Mouse (Mus musculus): ENCODE results near the gene Gm17783. TPM values are rescaled to one million over a fixed set of nuclear protein-coding genes. Genes with fewer than 3 reads are reported as not detected.
"Not testable (repeated sequence)": the region's sequence is repeated elsewhere in the genome, so short reads cannot be mapped to it uniquely, and the experiment has no call there.

Gene Gm17783
- not detected in 2 replicates for polyA plus RNA-seq (2016; fragmentation: Nextera tagmentation; extraction: Ambion mirVana)

DNA sequence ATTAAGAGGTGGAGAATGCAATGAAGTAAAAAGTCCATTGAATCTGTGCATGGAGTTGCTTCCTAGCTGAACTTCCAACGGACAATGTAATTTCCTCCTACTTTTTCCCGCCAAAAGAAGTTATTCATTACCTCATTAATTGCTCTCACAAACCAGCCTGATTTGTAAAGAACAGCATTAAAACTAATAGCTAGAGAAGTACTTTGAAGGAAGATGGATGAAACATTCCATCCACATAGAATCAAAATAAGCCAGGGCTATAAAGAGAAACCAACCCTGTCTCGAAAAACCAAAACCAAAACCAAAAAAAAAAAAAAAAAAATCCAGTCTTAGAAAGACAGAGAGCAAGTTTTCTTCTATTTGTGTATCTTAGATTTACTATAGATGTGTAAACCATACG, at the start of gene Gm17783:
Gene Gm17783, minus strand, starts transcription at position 101 of the 400 bp plus-strand sequence.
- Histone ChIP-seq H3K27ac (no peak within 1 kb of the TSS), H3K9ac (no peak within 1 kb of the TSS), H3K27me3 (no peaks in the 10 kb centered on the region), H3K4me1 (no peaks in the 10 kb centered on the region), H3K36me3 (no peaks in the 10 kb centered on the region), H3K4me3 (no peak within 1 kb of the TSS), H3K4me2 (replicated peaks) (no peak within 1 kb of the TSS), H3K9me3 (no peaks in the 10 kb centered on the region)
- 85% methylated on average over 4 of the region's 4 CpGs for WGBS
- no peak for ATAC-seq (ENCODE audit: insufficient number of reproducible peaks, insufficient read depth, low FRiP score, low TSS enrichment)

DNA sequence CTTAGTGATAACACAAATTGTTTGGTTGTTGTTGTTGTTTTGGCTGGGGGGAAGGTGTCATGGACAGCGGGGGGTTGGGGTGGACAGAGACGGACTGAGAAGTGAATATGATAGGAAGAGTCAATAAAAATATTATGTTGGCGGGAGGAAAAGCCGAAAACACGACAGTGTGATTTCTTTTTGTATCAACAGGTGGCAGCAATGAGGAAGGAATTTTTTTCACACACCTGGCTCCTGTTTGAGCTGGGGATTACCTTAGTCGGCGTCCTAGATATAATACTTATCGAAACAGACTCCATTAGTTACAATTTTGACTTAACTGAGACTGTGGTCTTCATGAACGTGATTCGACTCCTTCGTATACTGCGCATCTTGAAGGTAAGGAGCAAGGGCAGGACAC, 48.0 kb upstream of the Gm17783 start:
- no peak overlapping the region for H3K9ac ChIP-seq
- WGBS: 61% methylated on average over 12 of the region's 12 CpGs

DNA sequence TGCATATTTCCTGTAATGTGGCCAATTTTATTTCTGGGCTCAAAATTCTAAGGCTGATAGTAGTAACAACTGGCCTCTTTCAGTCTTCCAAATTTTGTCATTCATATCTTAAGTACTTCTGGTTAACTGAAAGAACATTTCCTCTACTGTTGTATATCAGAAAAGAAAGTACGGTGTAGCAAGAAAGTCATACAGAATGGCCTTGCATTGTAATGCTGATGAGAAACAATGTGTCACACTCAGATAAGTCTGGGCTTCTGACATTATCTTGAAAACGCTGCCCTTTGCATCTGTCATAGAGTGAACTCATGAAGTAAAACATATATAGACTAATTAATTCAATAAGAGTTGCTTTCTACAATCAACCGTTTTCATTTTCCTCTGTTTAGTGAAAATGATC, 40.5 kb upstream of the Gm17783 start:
- Histone ChIP-seq H3K9me3 (no peaks in the 10 kb centered on the region), H3K9ac (no peak overlapping the region), H3K27ac (no peak overlapping the region), H3K4me1 (no peaks in the 10 kb centered on the region), H3K36me3 (no peaks in the 10 kb centered on the region), H3K4me2 (replicated peaks) (no peak overlapping the region), H3K4me3 (no peak overlapping the region), H3K27me3 (no peaks in the 10 kb centered on the region)
- WGBS: 87% methylated on average over 3 of the region's 3 CpGs
- ATAC-seq (ENCODE audit: insufficient number of reproducible peaks, insufficient read depth, low FRiP score, low TSS enrichment): no peak

More for the DNA sequence above, 48.0 kb upstream of the Gm17783 start:
- Histone ChIP-seq H3K27me3 (no peaks in the 10 kb centered on the region), H3K36me3 (no peaks in the 10 kb centered on the region), H3K4me1 (no peaks in the 10 kb centered on the region), H3K27ac (no peak overlapping the region), H3K4me3 (no peak overlapping the region), H3K4me2 (replicated peaks) (no peak overlapping the region), H3K9me3 (no peaks in the 10 kb centered on the region)
- no peak for ATAC-seq (ENCODE audit: insufficient number of reproducible peaks, insufficient read depth, low FRiP score, low TSS enrichment)

DNA sequence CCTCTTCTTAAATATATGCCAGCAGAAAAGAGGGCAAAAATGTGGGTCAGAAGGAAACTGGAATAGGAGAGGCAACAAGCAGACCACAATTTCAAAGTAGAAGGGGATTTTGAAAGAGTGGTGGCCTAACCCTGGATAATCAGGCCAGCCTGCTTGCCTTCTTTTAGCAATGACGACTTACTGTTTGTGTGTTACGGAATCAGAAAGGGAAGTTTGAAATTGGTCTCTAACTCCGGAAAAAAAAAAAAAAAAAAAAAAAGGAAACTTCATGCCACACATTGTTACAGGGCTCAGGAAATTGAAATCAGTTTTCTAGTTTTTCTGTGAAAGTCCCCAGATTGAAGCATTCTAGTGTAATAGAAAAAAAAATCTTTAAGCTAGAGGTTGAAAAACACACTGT, 29.9 kb upstream of the Gm17783 start:
- no peaks in the 10 kb centered on the region for H3K9me3 ChIP-seq
- WGBS: 53% methylated on average over 3 of the region's 3 CpGs
- no peak overlapping the region for H3K27ac ChIP-seq
- no peaks in the 10 kb centered on the region for H3K4me1 ChIP-seq
- no peak overlapping the region for H3K9ac ChIP-seq
- H3K36me3 ChIP-seq: no peaks in the 10 kb centered on the region
- no peak overlapping the region for H3K4me3 ChIP-seq
- H3K27me3 ChIP-seq: no peaks in the 10 kb centered on the region
- H3K4me2 ChIP-seq (replicated peaks): no peak overlapping the region
- ATAC-seq (ENCODE audit: insufficient number of reproducible peaks, insufficient read depth, low FRiP score, low TSS enrichment): no peak

DNA sequence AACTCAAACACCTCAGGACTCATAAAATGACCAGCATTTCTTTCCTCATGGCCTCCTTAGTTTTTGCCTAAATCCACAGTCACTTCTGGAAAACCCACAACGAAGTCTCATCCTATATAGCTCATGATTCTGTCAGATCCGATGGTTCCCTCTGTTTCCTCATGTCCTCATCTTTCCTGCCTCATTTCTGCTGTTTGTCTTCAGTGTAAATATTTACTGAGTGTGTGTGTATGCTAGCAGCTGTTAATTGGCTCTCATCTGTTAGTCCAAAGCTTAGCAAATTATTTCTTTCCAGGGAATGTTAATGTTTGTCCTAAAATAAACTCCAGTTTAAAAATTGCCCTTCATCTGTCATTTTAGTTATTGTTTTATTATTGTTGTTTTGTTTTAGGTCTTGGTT, 19.7 kb upstream of the Gm17783 start:
- H3K4me1 ChIP-seq: no peaks in the 10 kb centered on the region

DNA sequence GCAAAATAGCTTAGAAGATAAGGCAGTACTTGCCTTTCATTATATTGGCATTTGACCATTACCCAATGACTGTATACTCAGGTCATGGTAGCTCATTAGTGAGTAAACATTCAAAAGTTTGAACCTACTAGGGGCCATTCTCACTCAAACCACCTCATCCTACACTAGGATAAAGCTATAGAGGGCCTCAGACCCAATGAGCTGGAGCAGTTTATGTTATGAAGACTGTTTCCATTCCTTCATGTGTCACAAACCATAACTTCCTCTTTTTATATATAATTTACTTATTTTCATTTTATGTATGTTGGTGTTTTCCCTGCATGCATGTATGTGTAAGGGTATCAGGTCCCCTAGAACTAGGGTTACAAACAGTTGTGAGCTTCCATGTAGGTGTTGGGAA, 16.1 kb upstream of the Gm17783 start:
- no peak overlapping the region for H3K4me2 ChIP-seq (replicated peaks)
- no peak overlapping the region for H3K27ac ChIP-seq
- no peaks in the 10 kb centered on the region for H3K9me3 ChIP-seq
- H3K36me3 ChIP-seq: no peaks in the 10 kb centered on the region
- no peak overlapping the region for H3K4me3 ChIP-seq
- H3K27me3 ChIP-seq: no peaks in the 10 kb centered on the region
- ATAC-seq (ENCODE audit: insufficient number of reproducible peaks, insufficient read depth, low FRiP score, low TSS enrichment): no peak
- H3K4me1 ChIP-seq: no peaks in the 10 kb centered on the region
- no peak overlapping the region for H3K9ac ChIP-seq

More for the DNA sequence above, 19.7 kb upstream of the Gm17783 start:
- H3K4me2 ChIP-seq (replicated peaks): no peak overlapping the region
- WGBS: 85% methylated on average over 2 of the region's 2 CpGs
- no peak for ATAC-seq (ENCODE audit: insufficient number of reproducible peaks, insufficient read depth, low FRiP score, low TSS enrichment)
- H3K27ac ChIP-seq: no peak overlapping the region
- no peaks in the 10 kb centered on the region for H3K36me3 ChIP-seq
- no peaks in the 10 kb centered on the region for H3K9me3 ChIP-seq
- H3K9ac ChIP-seq: no peak overlapping the region
- no peak overlapping the region for H3K4me3 ChIP-seq
- H3K27me3 ChIP-seq: no peaks in the 10 kb centered on the region

DNA sequence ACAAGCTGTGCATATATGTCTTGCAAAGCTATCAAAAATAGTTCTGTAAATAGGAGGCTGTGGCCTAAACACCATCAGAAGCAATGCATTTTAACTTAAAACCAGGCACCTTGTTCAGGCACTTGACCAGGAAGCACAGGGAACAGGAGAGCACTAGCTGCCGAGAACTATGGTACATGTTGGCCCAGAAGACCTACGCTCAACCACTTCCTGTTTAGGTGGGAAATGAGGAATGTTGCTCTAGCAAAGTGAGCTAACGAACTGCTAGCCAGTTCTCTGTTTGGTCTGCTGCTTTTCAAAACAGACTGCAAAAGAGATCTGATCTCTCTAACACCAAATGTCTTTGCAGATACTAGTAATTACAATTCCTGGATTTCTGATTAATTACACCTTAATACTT, 12.5 kb upstream of the Gm17783 start:
- H3K36me3 ChIP-seq: no peaks in the 10 kb centered on the region
- ATAC-seq (ENCODE audit: insufficient number of reproducible peaks, insufficient read depth, low FRiP score, low TSS enrichment): no peak
- no peak overlapping the region for H3K27ac ChIP-seq
- H3K9me3 ChIP-seq: no peaks in the 10 kb centered on the region
- no peaks in the 10 kb centered on the region for H3K27me3 ChIP-seq
- H3K4me3 ChIP-seq: no peak overlapping the region
- no peak overlapping the region for H3K9ac ChIP-seq
- no peaks in the 10 kb centered on the region for H3K4me1 ChIP-seq
- H3K4me2 ChIP-seq (replicated peaks): no peak overlapping the region
- 79% methylated on average over 3 of the region's 3 CpGs for WGBS

DNA sequence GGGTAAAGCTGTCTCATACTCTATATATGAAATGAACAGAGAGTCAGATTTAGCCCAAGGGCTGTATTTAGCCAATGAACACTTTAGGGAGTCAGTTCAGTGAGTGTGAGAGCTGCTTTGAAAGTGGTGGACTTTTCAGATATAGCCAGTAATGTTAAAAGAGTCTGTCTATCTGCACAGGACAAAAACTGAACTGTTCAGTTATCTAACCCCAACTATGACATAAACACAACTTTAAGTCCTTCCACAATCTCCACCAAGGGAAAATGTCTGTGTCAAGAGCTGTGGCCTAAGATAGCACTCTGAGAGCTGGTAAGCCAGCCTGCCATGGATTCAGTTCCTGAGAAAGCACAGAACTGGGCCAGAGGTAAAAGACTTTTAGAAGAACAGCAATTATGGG, 10.3 kb upstream of the Gm17783 start:
- Histone ChIP-seq H3K4me1 (no peaks in the 10 kb centered on the region), H3K9ac (no peak overlapping the region), H3K27ac (no peak overlapping the region), H3K4me3 (no peak overlapping the region), H3K27me3 (no peaks in the 10 kb centered on the region), H3K4me2 (replicated peaks) (no peak overlapping the region), H3K9me3 (no peaks in the 10 kb centered on the region), H3K36me3 (no peaks in the 10 kb centered on the region)
- ATAC-seq (ENCODE audit: insufficient number of reproducible peaks, insufficient read depth, low FRiP score, low TSS enrichment): no peak

DNA sequence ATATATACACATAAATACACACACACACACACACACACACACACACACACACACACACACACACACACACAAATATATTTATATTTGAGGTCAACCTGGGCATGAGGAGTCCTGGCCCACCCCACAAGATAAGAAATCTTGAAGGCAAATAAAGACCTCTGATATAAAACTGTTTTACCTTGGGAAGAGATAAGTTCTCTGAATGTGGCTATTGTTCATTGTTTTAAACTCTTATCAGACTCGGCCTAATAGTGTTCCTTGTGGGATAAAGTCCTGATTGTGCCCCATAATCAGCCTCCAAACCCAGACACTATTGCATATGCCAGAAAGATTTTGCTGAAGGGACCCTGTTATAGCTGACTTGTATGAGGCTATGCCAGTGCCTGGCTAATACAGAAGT, 6.5 kb upstream of the Gm17783 start:
- ATAC-seq (ENCODE audit: insufficient number of reproducible peaks, insufficient read depth, low FRiP score, low TSS enrichment): not testable (repeated sequence)
- 68% methylated on average over 1 of the region's 1 CpGs for WGBS

DNA sequence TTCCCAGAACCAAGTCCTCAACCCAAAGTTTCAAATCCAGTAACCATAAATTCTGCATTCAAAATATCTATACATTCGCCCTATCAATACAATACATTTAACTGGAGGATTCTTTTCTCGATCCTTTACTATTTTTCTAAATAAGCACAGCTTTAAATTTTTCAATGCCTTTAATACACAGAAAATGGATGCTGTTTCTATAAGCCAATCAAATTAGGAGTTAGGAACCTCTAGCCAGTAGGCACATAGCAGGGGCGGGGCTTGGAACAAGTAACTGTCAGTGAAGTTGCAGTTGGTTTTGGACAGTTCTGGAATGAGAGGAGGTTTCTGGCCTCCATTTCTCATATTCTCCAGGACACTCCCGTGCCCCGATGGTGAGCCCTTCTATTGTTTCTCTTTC, 3.2 kb upstream of the Gm17783 start, which contains the start of gene Slc9c1:
Gene Slc9c1, plus strand, starts transcription at position 301 of the 400 bp plus-strand sequence.
- H3K27me3 ChIP-seq: no peaks in the 10 kb centered on the region
- no peak within 1 kb of the TSS for H3K27ac ChIP-seq
- no peak within 1 kb of the TSS for H3K9ac ChIP-seq
- H3K9me3 ChIP-seq: no peaks in the 10 kb centered on the region
- H3K4me3 ChIP-seq: no peak within 1 kb of the TSS
- H3K36me3 ChIP-seq: no peaks in the 10 kb centered on the region
- no peaks in the 10 kb centered on the region for H3K4me1 ChIP-seq
- no peak for ATAC-seq (ENCODE audit: insufficient number of reproducible peaks, insufficient read depth, low FRiP score, low TSS enrichment)
- no peak within 1 kb of the TSS for H3K4me2 ChIP-seq (replicated peaks)
- WGBS: 88% methylated on average over 5 of the region's 5 CpGs

More for the DNA sequence above, 6.5 kb upstream of the Gm17783 start:
- H3K4me1 ChIP-seq; H3K36me3 ChIP-seq; H3K9me3 ChIP-seq; H3K27me3 ChIP-seq; H3K4me2 ChIP-seq (replicated peaks); H3K9ac ChIP-seq; H3K4me3 ChIP-seq; H3K27ac ChIP-seq: not testable (repeated sequence)

DNA sequence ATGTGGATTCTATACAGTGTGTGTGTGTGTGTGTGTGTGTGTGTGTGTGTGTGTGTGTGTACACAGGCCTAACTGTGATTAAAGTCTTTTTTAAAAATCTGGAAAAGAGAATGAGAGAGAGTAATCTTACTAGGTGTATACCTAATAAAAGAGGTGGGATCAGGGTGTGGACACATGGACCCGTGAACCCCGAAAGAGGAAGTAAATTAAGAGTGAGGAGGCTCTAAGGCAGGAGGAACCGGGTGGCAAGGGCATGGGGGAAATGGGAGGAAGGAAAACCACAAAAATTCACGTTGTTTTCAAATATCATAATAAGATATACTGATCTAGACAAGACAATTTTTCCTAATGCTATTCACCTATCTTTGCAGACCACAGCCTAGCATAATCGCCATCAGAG, 6.3 kb downstream of the Gm17783 start:
- 82% methylated on average over 5 of the region's 5 CpGs for WGBS
- no peaks in the 10 kb centered on the region for H3K9me3 ChIP-seq
- no peaks in the 10 kb centered on the region for H3K4me1 ChIP-seq
- H3K36me3 ChIP-seq: no peaks in the 10 kb centered on the region
- no peak overlapping the region for H3K4me3 ChIP-seq
- H3K27me3 ChIP-seq: no peaks in the 10 kb centered on the region
- no peak overlapping the region for H3K27ac ChIP-seq
- ATAC-seq (ENCODE audit: insufficient number of reproducible peaks, insufficient read depth, low FRiP score, low TSS enrichment): no peak
- no peak overlapping the region for H3K9ac ChIP-seq
- no peak overlapping the region for H3K4me2 ChIP-seq (replicated peaks)

DNA sequence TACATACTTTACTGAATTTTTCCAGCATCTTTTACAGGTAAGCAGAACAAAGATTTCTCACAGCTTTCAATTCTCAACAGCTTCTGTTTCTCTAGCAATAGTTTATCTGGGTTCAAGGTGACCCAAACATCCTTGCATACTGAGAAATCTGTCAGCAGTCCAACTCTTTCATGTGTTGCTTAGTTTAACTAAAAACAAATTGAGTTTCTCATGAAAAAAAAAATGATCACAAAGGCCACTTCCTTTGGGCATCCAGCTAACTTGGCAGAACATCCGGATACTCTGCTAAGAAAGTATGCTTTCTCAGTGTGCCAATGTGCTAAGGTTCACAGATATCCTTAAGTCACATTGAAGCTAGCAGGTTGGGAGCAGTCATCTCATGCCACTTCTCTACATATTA, 36.5 kb downstream of the Gm17783 start:
- no peak for ATAC-seq (ENCODE audit: insufficient number of reproducible peaks, insufficient read depth, low FRiP score, low TSS enrichment)
- 85% methylated on average over 1 of the region's 1 CpGs for WGBS
- Histone ChIP-seq H3K36me3 (no peaks in the 10 kb centered on the region), H3K27me3 (no peaks in the 10 kb centered on the region), H3K9me3 (no peaks in the 10 kb centered on the region), H3K4me2 (replicated peaks) (no peak overlapping the region), H3K4me3 (no peak overlapping the region), H3K27ac (no peak overlapping the region), H3K4me1 (no peaks in the 10 kb centered on the region), H3K9ac (no peak overlapping the region)

DNA sequence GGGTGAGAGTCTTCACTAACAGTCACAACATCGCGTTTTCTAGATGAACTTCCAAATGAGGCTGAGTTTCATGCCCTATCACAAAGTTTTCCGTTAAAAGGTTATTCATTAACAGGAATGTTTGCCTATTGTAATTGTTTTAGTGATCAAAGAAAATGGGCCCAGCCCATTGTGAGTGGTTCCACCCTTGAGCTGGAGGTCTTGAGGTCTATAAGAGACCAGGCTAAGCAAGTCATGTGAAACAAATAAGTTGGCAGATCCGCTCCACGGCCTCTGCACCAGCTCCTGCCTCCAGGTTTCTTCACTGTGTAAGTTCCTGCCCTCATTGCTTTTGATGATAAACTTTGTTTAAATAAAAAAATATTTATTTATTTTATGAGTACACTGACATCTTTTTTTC, 38.9 kb downstream of the Gm17783 start, which contains the start of gene Gm609:
Gene Gm609, minus strand, starts transcription at position 43 of the 400 bp plus-strand sequence.
- Histone ChIP-seq H3K4me3 (no peak within 1 kb of the TSS), H3K4me2 (replicated peaks) (no peak within 1 kb of the TSS), H3K4me1 (no peaks in the 10 kb centered on the region), H3K9me3 (no peaks in the 10 kb centered on the region), H3K27me3 (no peaks in the 10 kb centered on the region), H3K36me3 (no peaks in the 10 kb centered on the region), H3K27ac (no peak within 1 kb of the TSS), H3K9ac (no peak within 1 kb of the TSS)
- WGBS: 83% methylated on average over 5 of the region's 5 CpGs
- no peak for ATAC-seq (ENCODE audit: insufficient number of reproducible peaks, insufficient read depth, low FRiP score, low TSS enrichment)
